Mouse (Mus musculus) liver, embryonic 14.5 days (tissue): Measurements from ENCODE around the gene Rnf111. TPM values are rescaled to one million over a fixed set of nuclear protein-coding genes. Genes with fewer than 3 reads are reported as not detected.

Source experiments
- ATAC-seq: fragments of 200-750 bp; cut with Nextera tagmentation; 2 replicates; pipeline ENCODE4 v1.8.0; 2017; ENCODE audit warnings: moderate number of reproducible peaks, mild to moderate bottlenecking, moderate library complexity; ENCODE audit not compliant: insufficient read depth
- DNase-seq, 3 experiments: peaks; one replicate each; pipeline ENCODE4 v3.0.0-alpha.2; 2012 to 2013; ENCODE audit warnings: low read depth in 3 of 3, low spot score in 3 of 3
- H3K27ac ChIP-seq: fragments of 300-500 bp; sonication (generic); 2 replicates; pipeline ENCODE4 v1.5.1; 2014; ENCODE audit warnings: moderate library complexity, mild to moderate bottlenecking, control low read depth, inconsistent platforms
- H3K27me3 ChIP-seq: fragments of 300-500 bp; sonication (generic); 2 replicates; pipeline ENCODE4 v1.6.1; 2014; ENCODE audit warnings: mild to moderate bottlenecking, low read length, moderate library complexity; ENCODE audit not compliant: control insufficient read depth, insufficient read depth
- H3K36me3 ChIP-seq: fragments of 300-500 bp; sonication (generic); replicated peaks from 2 replicates; pipeline ENCODE4 v1.6.1; 2014; ENCODE audit warnings: low read depth; ENCODE audit not compliant: control insufficient read depth, insufficient read depth
- H3K4me1 ChIP-seq, 2 experiments: fragments of 200-500 bp in 1 of 2; fragments of 300-500 bp in 1 of 2; sonication (generic) in 1 of 2; replicated peaks; 2 replicates each; pipeline ENCODE4 v1.6.1; 2012 to 2014; ENCODE audit warnings: antibody characterized with exemption in 1 of 2, inconsistent platforms in 1 of 2, low read length in 1 of 2; ENCODE audit not compliant: control insufficient read depth in 2 of 2, insufficient read depth in 2 of 2
- H3K4me2 ChIP-seq: fragments of 300-500 bp; sonication (generic); 2 replicates; pipeline ENCODE4 v1.6.1; 2014; ENCODE audit warnings: low read depth, mild to moderate bottlenecking, control low read depth, moderate library complexity
- H3K4me3 ChIP-seq, 2 experiments: fragments of 200-500 bp in 1 of 2; fragments of 300-500 bp in 1 of 2; sonication (generic) in 1 of 2; 2 replicates each; pipeline ENCODE4 v1.5.1; 2012 to 2014; ENCODE audit warnings: low read depth in 2 of 2, low read length in 2 of 2, mild to moderate bottlenecking in 2 of 2, control low read depth in 1 of 2, inconsistent platforms in 1 of 2, moderate library complexity in 1 of 2; ENCODE audit not compliant: insufficient read depth in 1 of 2
- H3K9ac ChIP-seq: fragments of 300-500 bp; sonication (generic); replicated peaks from 2 replicates; pipeline ENCODE4 v1.6.1; 2014; ENCODE audit warnings: mild to moderate bottlenecking, control low read depth, moderate library complexity
- H3K9me3 ChIP-seq: fragments of 300-500 bp; sonication (generic); 2 replicates; pipeline ENCODE4 v1.6.1; 2016; ENCODE audit warnings: low read length, mixed read lengths; ENCODE audit not compliant: control insufficient read depth
- CTCF ChIP-seq: IDR thresholded peaks from 2 replicates; pipeline ENCODE4 v1.5.1; 2016; ENCODE audit warnings: antibody characterized with exemption, low read depth, control low read depth
- EP300 ChIP-seq: IDR thresholded peaks from 2 replicates; pipeline ENCODE4 v1.6.1; 2016; ENCODE audit warnings: antibody characterized with exemption, low read depth
- WGBS: fragments of 180-500 bp; shearing (Covaris S2); extraction: QIAGEN DNeasy Blood & Tissue Kit; methylation state at CpG from one replicate; pipeline ENCODE4 v1.1.7; 2014; ENCODE audit not compliant: insufficient replicate concordance; 5-methylcytosine and 5-hydroxymethylcytosine counted together
- polyA plus RNA-seq, 2 experiments: library from polyadenylated mRNA; depleted of rRNA in 1 of 2; stranded (reverse) in 1 of 2; unstranded in 1 of 2; fragments of >200 nt; fragmentation: Nextera tagmentation in 1 of 2; extraction: Ambion mirVana in 1 of 2; gene quantifications; 2 replicates each; pipeline versions ENCODE4 v1.2.1 to v1.2.3; 2012 to 2014

Rnf111 gene
- polyA plus RNA-seq, 2 experiments: 6.1 to 8.3 TPM

GRCm38 (mm10) chr9:70408791-70409190 lies 94.7 kb downstream of the Rnf111 start:
- no peak for DNase-seq
- no peak for ATAC-seq
- Histone ChIP-seq H3K9me3 (no peaks in the 10 kb centered on the region), H3K27ac (no peak overlapping the region), H3K4me3 (no peak overlapping the region), H3K4me2 (no peak overlapping the region), H3K36me3 (peaks cover 71% of the 10 kb centered on the region), H3K9ac (no peak overlapping the region), H3K4me1 (no peaks in the 10 kb centered on the region), H3K27me3 (no peaks in the 10 kb centered on the region)
- TF ChIP-seq CTCF (peak; percentile 61), EP300 (no peak)
- 93% methylated on average over 3 of the region's 3 CpGs for WGBS

DNA sequence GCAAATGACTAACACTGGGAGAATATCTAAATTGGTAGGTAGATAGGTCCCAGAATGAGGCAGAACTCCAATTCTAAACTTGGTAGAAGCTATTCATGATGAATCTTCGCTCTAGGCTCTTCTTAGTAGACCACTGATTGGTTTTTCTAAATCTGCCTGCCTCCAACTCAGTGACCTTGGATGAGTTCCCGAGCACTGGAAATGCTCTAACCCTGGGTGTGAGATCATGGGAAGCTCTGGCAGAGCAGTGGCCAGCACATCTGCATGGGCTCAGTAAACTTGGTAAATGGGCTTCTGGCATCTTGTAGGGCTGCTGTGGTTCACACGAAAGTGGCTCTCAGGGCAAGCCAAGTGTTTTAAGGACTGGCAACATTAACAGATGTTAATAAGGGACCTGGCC lies 96.9 kb downstream of the Rnf111 start:
- TF ChIP-seq CTCF: no peak
- no peak for TF ChIP-seq EP300
- H3K36me3 ChIP-seq: peaks cover 49% of the 10 kb centered on the region
- no peaks in the 10 kb centered on the region for H3K27me3 ChIP-seq
- no peak overlapping the region for H3K9ac ChIP-seq
- ATAC-seq (no peak), DNase-seq (no peak)
- no peaks in the 10 kb centered on the region for H3K4me1 ChIP-seq
- no peak overlapping the region for H3K4me3 ChIP-seq
- H3K9me3 ChIP-seq: no peaks in the 10 kb centered on the region
- no peak overlapping the region for H3K27ac ChIP-seq
- WGBS: 79% methylated on average over 3 of the region's 3 CpGs
- H3K4me2 ChIP-seq: no peak overlapping the region

DNA sequence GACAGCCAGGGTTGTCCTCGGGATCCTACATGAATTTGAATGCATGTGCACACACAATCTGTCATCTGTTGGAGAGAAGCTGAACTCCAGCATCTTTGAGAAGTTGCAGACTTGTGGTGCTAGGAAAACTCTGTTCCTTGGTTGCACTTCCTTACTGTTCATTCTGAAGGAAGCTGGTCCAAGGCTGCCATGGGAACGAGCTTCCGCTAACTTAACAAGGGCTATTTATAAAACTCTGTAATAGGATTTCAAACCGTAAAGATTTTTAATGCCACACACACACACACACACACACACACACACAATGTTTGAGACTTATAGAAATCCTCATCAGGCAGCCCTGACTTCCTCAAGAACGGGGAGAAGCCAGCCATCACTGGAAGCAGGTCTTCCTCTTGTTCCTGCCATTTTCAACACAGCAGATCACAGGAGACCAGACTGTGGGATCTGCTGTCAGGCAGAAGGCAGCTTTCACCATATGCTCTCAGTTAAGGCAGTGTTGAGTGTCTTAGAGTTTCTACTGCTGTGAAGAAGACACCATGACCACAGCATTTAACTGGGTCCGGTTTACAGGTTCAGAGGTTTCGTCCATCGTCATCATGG lies 101.5 kb downstream of the Rnf111 start:
- no peak for DNase-seq

DNA sequence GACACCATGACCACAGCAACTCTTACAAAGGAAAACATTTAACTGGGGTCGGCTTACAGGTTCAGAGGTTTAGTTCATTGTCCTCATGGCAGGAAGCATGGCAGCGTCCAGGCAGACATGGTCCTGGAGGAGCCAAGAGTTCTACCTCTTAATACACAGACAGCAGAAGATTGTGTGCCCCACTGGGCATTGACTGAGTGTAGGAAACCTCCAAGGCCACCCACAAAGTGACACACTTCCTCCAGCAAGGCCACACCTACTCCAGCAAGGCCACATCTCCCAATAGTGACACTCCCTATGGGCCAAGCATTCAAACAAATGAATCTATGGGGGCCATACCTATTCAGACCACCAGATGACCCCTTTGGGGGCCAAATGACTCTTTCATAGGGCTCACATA lies 107.4 kb downstream of the Rnf111 start:
- Histone ChIP-seq H3K4me1 (no peaks in the 10 kb centered on the region; a peak in 1 of 4 replicates), H3K4me2 (no peak overlapping the region), H3K27ac (no peak overlapping the region), H3K9me3 (no peaks in the 10 kb centered on the region), H3K9ac (no peak overlapping the region), H3K4me3 (no peak overlapping the region), H3K27me3 (no peaks in the 10 kb centered on the region), H3K36me3 (no peaks in the 10 kb centered on the region)
- TF ChIP-seq CTCF (no peak), EP300 (no peak)
- DNase-seq (no peak), ATAC-seq (no peak)
- 76% methylated on average over 2 of the region's 2 CpGs for WGBS

More for the DNA sequence above, 101.5 kb downstream of the Rnf111 start:
- H3K4me3 ChIP-seq: no peak overlapping the region
- TF ChIP-seq CTCF (no peak), EP300 (no peak)
- no peaks in the 10 kb centered on the region for H3K9me3 ChIP-seq
- no peaks in the 10 kb centered on the region for H3K27me3 ChIP-seq
- no peak overlapping the region for H3K27ac ChIP-seq
- H3K36me3 ChIP-seq: peaks cover 4% of the 10 kb centered on the region
- WGBS: 79% methylated on average over 8 of the region's 8 CpGs
- H3K4me2 ChIP-seq: no peak overlapping the region
- ATAC-seq: no peak
- H3K9ac ChIP-seq: no peak overlapping the region
- no peaks in the 10 kb centered on the region for H3K4me1 ChIP-seq

GRCm38 (mm10) chr9:70395617-70396016 lies 107.9 kb downstream of the Rnf111 start:
- DNase-seq (no peak), ATAC-seq (no peak)
- no peak overlapping the region for H3K9ac ChIP-seq
- no peak overlapping the region for H3K27ac ChIP-seq
- WGBS: 66% methylated on average over 12 of the region's 12 CpGs
- no peaks in the 10 kb centered on the region for H3K9me3 ChIP-seq
- H3K4me3 ChIP-seq: no peak overlapping the region
- TF ChIP-seq EP300: no peak
- TF ChIP-seq CTCF: peak; percentile 66
- H3K27me3 ChIP-seq: no peaks in the 10 kb centered on the region
- H3K36me3 ChIP-seq: no peaks in the 10 kb centered on the region
- no peaks in the 10 kb centered on the region; a peak in 1 of 4 replicates for H3K4me1 ChIP-seq
- no peak overlapping the region for H3K4me2 ChIP-seq
